Mouse (Mus musculus) left cerebral cortex, postnatal 4 days (tissue): ENCODE data around the gene Vmn1r16. TPM values are rescaled to one million over a fixed set of nuclear protein-coding genes. Genes with fewer than 3 reads are reported as not detected.
"Not testable (repeated sequence)": the region's sequence is repeated elsewhere in the genome, so short reads cannot be mapped to it uniquely, and the experiment has no call there.

Experiments used
- DNase-seq: peaks from one replicate; pipeline ENCODE4 v3.0.0-alpha.2; 2022
- intact Hi-C: fragments of 180-260 bp; cut with DNase I; formaldehyde crosslinking; loops from one replicate; pipeline ENCODE4 v1.15.1; 2025
- total RNA-seq, 2 experiments: library from RNA; stranded (reverse); gene quantifications; 2 replicates each; pipeline ENCODE4 v1.2.3; 2021

The Vmn1r16 gene
- not detected for total RNA-seq

DNA sequence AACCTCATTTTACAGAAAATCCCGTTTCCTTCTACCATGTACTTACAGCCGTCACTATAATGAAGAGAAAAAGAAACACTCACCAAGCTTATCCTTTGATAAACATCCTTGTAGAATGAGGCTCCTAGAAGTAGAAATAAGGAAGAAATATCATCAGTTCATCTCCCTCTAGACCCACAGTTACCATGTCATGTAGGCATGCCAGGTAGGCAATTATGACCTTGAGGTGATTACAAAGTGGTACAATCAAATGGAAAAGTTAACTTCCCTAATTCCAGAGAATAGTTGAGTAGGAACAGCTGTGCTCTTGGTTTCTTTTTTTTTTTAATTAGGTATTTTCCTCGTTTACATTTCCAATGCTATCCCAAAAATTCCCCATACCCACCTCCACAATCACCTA, at the start of gene Vmn1r16:
Gene Vmn1r16, minus strand, starts transcription at position 101 of the 400 bp plus-strand sequence.
- DNase-seq, result no peak
- intact Hi-C loops, result no loop called here

DNA sequence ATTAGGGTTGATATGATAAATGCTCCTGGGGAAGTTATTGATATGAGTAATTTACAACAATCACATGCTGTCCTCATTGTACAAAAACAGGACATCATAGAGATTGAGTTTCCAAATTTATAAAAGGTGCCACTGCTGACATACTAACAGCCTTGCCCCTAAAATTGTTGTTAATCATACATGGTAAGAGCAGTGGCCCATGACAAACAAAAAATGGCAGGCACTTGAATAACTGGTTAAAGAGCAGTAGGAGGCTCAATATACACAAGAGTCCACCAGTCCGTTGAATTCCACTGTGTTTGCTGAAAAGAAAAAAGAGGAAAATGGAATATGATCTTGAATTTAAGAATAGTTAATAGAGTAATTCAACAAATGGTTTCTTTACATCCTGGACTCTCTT, 38.2 kb upstream of the Vmn1r16 start:
- intact Hi-C loops, result no loop called here
- DNase-seq, result no peak

DNA sequence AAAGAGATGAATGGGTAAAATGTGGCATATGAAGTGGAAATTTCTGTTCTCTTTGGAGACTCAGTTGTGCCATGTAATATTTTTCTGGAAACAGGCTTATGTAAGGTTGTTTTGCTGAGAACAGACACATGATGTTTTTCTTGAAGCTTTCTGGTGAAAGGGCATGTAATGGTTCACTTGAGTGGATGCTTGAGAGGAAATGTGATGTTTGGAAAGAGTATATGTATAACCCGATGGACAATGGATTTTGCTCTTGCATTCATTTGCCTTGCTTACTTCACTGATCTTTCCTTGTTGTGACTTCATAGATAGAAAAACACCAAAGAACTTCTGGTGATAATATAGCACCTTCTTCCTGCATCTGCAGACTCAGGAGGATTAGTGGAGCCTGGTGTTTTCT, 36.6 kb upstream of the Vmn1r16 start:
- DNase-seq, intact Hi-C loops: not testable (repeated sequence)

DNA sequence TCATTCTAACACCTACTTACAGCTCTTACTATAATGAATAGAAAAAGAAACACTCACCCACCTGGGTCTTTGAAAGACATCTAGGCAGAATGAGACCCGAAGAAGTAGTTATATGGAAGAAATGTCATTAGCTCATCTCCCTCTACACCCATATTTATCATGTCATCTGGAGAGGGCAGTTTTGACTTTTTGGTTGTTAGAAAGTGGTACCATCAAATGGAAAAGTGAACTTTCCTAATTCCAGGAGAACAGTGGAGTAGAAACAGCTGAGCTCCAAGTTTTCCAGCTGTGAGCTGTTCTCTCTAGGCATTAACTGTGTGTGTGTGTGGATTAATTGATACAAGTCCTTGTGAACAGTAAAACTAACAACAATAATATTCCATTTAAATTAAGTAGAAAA, 34.3 kb upstream of the Vmn1r16 start, which contains the start of gene Vmn1r17:
Gene Vmn1r17, minus strand, starts transcription at position 101 of the 400 bp plus-strand sequence.
- DNase-seq, result no peak

DNA sequence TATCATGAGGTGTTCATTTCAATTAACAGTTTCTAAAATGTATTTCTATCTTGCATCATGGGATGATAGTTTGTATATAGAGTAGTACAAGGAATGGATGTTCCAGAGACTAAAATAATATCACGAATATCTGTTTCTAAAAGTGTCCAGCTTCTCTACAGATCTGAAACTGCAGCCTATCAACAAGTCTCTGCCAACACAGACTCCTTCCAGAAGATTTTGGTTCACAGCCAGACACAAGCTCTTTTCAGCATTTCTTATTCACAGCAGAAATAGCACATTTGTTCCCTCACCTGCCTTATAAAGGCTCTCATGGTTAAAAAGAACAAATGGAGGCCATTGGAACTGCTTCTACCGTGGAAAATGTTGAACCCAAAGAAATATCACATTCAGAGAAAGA, 27.6 kb upstream of the Vmn1r16 start:
- intact Hi-C loops, result no loop called here
- no peak for DNase-seq

More for the DNA sequence above, 34.3 kb upstream of the Vmn1r16 start, which contains the start of gene Vmn1r17:
- intact Hi-C loops, result no loop called here

DNA sequence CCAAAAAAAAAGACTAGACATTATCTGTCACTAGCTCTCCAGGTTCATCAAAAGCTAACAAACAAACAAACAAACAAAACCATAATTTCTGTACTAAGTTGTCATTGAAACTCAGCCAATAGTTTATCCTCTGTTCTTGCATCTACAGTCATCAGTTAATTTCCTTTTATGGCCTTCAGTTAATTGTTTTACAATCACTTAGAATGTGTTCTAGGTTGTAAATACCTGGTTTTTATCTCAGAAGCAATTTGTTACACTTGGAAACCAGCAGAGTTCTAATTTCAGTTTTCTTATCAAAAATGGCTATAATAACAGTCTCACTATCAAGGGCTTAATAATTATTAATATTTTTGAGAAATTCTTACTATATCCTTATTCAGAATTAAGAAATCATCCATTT, 3.1 kb downstream of the Vmn1r16 start:
- no peak for DNase-seq
- intact Hi-C loops, result no loop called here

DNA sequence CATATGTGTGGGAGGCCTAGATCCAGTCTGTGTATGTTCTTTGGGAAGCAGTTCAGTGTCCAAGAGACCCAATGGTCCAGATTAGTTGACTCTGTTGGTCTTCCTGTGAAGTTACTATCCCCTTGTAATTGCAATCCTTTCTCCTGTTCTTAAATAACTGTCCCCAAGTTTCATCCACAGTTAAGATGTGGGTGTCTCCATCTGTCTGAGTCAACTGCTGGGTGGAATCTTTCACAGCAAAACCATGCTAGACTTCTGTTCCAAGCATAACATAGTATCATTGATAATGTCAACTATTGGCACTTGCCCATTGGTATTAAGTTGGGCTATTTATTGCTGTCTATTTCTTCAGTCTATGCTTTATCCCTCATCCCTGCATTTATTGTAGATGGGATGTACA, 50.3 kb downstream of the Vmn1r16 start:
- intact Hi-C loops, result no loop called here
- DNase-seq, result no peak

DNA sequence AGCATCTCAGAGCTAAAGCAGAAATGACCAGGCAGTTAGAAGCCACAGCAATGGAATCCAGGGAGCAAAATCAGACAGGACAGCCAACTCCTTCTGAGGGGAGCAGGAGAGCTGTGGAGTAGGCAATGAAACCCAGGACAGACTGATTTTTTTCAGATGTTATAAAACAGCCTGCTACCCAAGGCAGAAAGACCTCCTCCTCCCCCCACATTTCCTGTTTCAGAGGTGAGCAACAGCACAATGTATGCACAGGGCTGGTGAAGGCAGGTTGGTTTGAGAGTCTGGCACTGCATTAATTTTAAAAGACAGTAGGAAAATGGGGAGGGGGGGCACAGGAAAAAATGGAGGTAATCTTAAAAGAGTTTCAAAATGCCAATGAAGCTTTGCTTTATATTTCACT, 56.8 kb downstream of the Vmn1r16 start:
- no peak for DNase-seq
- intact Hi-C loops, result no loop called here

DNA sequence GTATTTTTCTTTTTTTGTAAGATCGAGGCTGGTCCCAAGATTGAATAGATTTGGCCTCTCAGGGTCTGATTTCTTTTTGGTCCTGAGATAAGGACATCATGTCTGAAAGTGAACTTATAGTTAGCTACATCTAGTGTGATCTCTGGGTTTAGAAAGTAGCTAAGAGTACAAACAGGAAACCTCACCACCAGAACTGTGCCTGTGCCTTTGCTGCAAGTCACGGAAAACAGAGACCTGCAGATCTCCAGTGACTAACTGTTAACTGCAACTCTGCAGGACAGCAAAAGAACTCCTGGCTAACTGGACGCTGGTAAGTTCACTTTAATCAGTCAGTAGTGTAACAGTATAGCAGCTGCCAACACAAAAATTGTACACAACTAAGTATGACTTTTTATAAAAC, 57.4 kb downstream of the Vmn1r16 start:
- DNase-seq, result no peak
- intact Hi-C loops, result no loop called here

Other genes with a start within 250 kb of the Vmn1r16 start
- not detected for gene Vmn1r10, start 220.0 kb downstream of the Vmn1r16 start, total RNA-seq
- not detected for gene Vmn1r11, start 196.0 kb downstream of the Vmn1r16 start, total RNA-seq
- gene Vmn1r12, start 172.6 kb downstream of the Vmn1r16 start, total RNA-seq, result under 1 TPM in 1 of 2 experiments, not detected in 1; 0.06 TPM
- gene Vmn1r13, start 126.2 kb downstream of the Vmn1r16 start, total RNA-seq, result not detected
- not detected for gene Vmn1r14, start 97.8 kb downstream of the Vmn1r16 start, total RNA-seq
- not detected for gene Vmn1r15, start 71.5 kb downstream of the Vmn1r16 start, total RNA-seq
- gene Vmn1r17, start 34.2 kb upstream of the Vmn1r16 start, total RNA-seq, result not detected
- under 1 TPM in 1 of 2 experiments, not detected in 1; 0.06 TPM for gene Vmn1r18, start 66.3 kb upstream of the Vmn1r16 start, total RNA-seq
- gene Vmn1r19, start 74.3 kb upstream of the Vmn1r16 start, total RNA-seq, result not detected
- gene Vmn1r20, start 99.4 kb upstream of the Vmn1r16 start, total RNA-seq, result not detected
- 10 to 100 TPM; 19.5 to 22.2 TPM for gene Ppm1k, start 206.0 kb upstream of the Vmn1r16 start, total RNA-seq